Mouse (Mus musculus): ENCODE results near the gene Gm49368.
"Not testable (repeated sequence)": the region's sequence is repeated elsewhere in the genome, so short reads cannot be mapped to it uniquely, and the experiment has no call there.

The Gm49368 gene

DNA sequence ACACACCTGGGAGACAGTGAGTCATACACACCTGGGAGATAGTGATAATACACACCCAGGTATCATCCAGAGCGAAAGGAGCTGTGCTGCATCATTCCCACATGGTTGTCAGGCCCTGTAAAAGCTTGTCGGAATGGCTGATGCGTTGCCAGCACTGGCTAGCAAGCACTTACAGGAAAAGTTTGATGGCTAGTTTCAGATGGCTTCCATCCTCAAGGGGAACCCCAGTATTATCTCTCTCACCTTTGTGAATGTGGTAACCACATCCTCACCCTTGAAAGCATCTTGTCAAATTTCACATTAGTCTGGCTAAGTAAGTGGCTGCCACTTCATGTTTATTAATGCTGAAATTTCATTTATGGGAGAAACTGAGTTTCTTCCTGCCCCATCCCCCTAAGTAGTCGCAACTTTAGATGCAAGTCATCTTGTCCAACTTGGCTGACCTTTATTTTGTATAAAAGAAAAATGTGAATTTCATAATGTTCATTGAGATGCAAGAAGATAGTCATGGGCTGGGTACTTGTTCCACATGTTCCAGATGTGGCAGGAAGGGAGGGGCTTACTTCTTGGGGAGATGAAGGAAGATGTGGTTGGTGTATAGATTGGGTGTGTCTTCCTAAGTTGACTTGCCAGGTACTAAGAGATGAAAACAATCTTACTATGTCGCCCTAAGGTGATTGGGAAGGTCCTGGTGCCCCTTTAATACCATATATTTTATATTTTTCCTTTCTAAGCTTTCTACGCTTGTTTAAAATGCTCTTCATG, 57.4 kb downstream of the Gm49368 start:
- ATAC-seq (ENCODE audit: insufficient number of reproducible peaks, low FRiP score, low TSS enrichment): no peak

DNA sequence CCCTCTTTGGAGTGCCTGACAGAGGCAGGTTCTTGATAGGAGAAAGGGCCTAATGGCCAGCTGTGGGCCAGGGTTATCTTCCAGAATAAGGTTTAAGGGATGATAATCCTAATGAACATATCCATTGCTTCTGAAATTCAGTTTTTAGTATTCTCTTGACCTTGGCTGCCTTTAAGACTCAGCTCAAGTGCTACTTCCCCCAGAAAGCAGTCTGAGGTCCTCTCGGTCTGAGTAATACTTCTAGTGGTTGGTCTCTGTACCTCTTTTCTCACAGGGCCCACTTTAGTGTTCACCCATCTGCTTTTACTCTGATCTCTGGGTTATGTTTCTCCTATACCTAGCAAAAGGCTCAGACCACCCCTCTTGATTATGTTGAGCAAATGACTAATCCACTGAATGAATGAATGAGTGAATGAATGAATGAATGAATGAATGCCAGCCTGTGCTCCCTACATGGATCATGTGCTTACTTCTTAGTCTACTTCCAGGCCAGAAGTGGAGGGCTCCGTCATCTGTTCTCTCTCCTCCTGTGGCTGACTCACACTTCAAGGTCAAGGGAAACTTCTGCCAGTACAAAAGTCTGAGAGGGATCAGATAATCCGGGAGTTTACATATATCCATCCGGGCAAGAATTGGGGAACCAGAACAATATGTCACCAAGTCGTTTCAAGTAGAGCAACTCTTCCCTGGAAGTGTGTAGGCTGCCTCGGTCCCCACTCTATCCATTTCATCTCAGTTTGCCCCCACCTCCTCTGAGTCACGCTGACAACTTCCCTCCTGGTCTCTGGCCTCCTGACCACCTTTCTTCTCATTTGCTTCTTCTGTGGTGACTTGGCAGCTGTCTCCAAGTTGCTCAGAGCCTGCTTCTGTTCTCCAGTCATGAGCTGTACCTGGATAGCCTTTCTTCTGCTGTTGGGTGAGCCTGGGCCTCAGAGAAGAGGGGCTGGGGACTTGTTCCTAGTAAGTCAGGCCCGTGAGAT, 66.5 kb downstream of the Gm49368 start, which contains the start of gene Itgax:
Itgax (plus strand) TSS at position 807 of the 980 bp plus-strand sequence.
- no peak for ATAC-seq (ENCODE audit: insufficient number of reproducible peaks, low FRiP score, low TSS enrichment)

DNA sequence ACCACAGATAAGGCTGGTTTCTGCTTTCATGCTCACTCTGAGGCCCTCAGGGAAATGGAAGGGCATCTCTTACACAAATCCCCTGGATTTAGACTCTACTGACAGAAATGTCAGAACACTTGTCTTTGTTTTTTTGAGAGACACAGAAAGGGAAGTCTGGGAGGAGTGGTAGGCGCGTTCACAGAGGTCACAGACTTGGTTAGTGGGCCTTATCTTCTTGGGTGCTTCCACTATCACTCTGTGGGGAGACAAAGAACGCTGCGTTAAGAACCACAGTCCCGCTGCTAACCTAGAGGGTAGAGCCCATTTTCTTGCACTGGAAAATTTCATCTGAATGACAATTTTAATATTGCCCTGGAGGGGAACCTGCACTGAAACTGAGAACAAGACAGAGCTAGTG, 69.7 kb downstream of the Gm49368 start:
- no peak for ATAC-seq (ENCODE audit: insufficient number of reproducible peaks, low FRiP score, low TSS enrichment)

DNA sequence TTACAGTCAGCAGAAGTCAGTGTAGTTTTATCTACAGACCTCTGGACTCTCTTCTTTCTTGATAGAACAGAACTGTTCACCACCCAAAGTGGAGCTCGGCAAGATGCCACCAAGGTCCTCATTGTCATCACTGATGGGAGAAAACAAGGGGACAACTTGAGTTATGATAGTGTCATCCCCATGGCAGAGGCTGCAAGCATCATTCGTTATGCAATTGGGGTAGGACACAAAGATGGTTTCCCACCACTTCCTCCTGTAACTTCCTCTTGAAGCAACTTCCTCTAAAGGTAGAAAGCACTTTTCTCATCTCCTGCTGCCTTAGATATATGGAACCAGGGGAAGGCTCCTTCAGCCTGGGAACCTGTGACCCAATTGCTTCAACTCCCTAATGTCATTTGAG, 71.1 kb downstream of the Gm49368 start:
- ATAC-seq (ENCODE audit: insufficient number of reproducible peaks, low FRiP score, low TSS enrichment): no peak

DNA sequence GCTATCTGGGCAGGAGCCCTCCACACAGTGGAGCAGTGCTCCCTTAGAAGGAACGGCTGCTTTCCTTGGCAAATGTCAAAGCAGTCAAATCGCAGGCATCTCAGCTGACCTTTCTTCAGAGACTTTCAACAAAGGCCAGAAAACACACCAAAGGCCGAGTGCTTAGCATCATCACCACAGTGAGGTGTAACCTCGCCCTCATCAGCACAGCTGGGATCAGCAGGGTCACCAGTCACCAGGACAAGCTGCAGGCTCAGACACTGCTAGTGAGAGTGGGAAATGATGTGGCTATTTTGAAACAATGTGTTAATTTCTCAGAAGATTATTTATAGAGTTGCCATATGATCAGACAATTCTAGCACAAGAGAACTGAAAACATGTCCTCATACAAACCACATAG, 74.4 kb downstream of the Gm49368 start:
- no peak for ATAC-seq (ENCODE audit: insufficient number of reproducible peaks, low FRiP score, low TSS enrichment)

DNA sequence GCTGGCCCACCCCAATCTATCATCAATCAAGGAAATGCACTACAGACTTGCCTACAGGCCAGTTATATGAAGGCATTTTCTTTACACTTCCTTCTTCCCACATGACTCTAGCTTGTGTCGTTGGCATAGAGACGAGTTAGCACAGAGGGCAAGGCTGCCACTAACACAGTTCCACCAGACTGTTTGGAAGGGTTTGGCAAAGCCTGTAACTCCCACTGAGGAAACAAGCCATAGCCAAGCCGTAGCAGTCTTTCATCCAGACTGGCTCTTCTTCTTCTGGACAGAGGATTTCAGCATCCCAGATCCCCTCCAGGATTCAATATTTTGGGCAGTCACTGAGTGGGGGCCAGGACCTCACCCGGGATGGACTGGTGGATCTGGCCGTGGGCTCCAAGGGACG, 77.1 kb downstream of the Gm49368 start:
- ATAC-seq (ENCODE audit: insufficient number of reproducible peaks, low FRiP score, low TSS enrichment): no peak

DNA sequence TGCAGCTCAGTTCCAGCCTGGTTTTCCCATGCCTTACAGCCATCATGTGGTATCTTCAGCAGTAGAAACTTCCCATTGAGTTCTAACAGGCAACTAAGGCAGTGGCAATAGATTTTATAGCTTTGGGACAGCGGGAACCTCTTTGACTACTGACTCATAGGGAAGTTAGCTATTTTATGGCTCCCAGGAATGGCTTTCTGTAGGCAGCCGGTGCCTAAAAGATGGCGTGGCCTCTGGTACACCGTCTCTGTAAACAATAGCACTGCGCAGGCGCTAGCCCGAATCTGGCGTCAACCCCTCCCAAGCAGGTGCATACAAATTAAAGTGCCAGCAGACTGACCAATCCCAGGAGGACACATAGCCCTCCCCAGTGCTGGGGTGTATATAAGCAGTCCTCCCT, 88.5 kb downstream of the Gm49368 start:
- no peak for ATAC-seq (ENCODE audit: insufficient number of reproducible peaks, low FRiP score, low TSS enrichment)

DNA sequence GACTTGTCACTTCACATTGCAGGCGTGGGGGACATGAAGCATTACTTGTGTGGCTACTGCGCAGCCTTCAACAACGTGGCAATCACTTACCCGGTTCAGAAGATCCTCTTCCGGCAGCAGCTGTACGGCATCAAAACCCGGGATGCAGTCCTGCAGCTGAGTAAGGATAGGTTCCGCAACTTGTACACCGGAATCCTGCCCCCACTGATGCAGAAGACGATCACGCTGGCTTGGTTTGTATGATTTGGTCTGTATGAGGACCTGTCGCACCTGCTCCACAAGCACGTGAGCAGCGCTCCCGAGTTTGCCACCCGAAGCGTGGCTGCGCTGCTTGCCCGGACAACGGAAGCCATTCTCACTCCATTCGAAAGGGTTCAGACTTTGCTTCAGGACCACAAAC, 91.6 kb downstream of the Gm49368 start, which contains the start of gene Itgad:
Itgad (plus strand) TSS at position 301 of the 400 bp plus-strand sequence.
- no peak for ATAC-seq (ENCODE audit: insufficient number of reproducible peaks, low FRiP score, low TSS enrichment)

DNA sequence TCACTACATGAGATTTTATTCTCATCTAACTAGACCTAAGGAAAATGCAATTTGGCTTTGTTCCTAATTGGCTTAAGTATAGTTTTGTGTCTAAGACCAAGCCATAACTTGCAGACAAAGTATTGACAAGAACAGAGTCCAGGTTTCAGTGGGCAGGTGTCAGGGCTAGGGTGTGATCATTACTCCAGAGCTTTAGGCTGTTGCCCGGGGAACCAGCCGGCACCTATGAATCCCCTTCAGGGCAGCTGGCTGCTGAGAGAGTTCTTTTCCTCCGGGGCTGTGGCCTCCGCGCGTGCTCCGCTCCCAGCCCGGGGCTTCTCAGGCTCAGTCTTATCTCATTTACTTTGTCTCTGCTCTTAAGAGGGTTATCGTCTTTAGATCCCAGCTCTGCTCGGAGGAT, 92.4 kb downstream of the Gm49368 start:
- no peak for ATAC-seq (ENCODE audit: insufficient number of reproducible peaks, low FRiP score, low TSS enrichment)

DNA sequence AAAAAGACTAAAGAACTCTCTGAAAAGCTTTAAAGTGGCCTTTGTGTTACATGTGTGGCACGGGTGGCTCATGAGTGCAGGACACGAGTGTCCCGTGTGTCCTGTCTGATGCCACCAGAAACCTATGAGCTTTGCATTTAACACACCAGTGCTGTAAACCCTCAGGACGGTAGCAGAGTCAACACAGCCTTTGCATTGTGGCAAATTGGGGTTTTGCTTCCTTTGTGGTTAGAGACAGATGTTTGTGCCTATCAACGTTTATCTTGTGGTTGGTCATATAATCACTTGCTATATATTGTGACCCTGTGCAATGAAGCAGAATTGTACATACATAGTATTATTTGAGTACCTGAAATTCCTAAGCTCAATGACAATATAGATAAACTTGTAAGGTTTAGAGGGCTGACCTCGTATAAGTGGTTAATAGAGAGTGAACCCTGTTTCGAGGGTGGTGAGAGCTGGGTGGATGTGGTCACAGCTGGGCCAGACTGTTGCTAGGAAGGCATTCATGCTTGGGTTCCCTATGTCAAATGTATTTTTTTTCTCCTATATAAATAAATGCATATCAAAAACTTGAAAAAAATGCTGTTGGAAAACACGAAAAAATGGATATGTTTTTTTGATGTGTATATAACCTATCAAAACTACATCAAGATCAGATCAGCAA, 96.3 kb downstream of the Gm49368 start:
- ATAC-seq (ENCODE audit: insufficient number of reproducible peaks, low FRiP score, low TSS enrichment): not testable (repeated sequence)

DNA sequence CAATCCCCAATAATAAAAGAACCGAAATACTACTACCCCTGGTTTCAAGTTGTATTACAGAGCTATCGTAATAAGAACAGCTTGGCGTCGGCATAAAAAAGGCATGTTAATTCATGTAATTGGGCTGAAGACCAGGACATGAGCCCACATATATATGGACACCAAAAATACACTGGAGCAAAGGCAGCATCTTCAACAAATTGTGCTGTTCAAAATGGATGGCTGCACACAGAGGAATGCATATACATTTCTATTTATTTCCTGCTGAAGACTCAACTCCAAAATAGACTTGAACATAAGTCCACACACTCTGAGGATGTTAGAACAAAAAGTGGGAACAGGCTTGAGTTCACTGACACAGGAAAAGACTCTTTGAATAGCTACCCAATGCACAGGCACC, 101.5 kb downstream of the Gm49368 start:
- no peak for ATAC-seq (ENCODE audit: insufficient number of reproducible peaks, low FRiP score, low TSS enrichment)

DNA sequence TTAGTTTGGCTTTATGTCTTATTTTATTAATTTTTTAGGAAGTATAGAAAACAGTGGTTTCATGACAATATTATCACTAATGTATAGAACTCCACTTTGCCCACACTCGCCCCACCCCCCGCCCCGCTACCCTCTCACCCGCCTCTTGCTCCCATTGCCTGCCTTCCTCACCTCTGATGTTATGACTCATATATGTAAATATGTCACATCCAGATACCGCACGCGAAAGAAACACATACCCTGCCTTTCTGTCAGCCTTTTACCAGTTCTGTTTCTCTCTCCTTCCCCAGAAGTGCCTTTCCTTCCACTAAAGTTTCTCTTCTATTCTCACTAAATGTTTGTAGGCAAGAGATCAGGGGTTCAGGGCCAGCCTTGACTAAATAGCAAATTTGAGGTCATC, 103.9 kb downstream of the Gm49368 start:
- no peak for ATAC-seq (ENCODE audit: insufficient number of reproducible peaks, low FRiP score, low TSS enrichment)

DNA sequence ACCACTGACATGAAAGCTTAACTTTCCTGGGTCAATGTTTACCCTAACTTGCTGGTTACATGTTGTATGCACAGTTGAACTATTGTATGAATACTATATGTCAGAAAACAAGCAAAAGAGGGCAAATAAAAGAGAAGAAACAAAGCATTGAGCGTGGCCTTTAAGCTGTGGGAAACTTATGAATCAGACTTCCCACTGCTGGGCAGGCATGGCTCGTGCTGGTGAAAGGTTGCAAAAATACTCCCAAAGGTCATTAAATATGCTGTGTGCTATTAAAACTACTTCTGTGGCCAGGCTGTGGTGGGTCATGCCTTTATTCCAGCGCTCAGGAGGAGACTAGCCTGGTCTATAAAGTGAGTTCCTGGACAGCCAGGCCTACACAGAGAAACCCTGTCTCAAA, 107.5 kb downstream of the Gm49368 start:
- ATAC-seq (ENCODE audit: insufficient number of reproducible peaks, low FRiP score, low TSS enrichment): no peak
